Mouse (Mus musculus): ENCODE measurements around the gene Bpifb2. TPM values are rescaled to one million over a fixed set of nuclear protein-coding genes. Genes with fewer than 3 reads are reported as not detected.
"Not testable (repeated sequence)": the region's sequence is repeated elsewhere in the genome, so short reads cannot be mapped to it uniquely, and the experiment has no call there.

The Bpifb2 gene
- polyA plus RNA-seq (2015; fragmentation: Nextera tagmentation; extraction: Ambion mirVana): not detected in 2 replicates

- WGBS: 65% methylated on average over 9 of the region's 9 CpGs
- H3K4me3 ChIP-seq (replicated peaks): no peak within 1 kb of the TSS
- H3K9me3 ChIP-seq (replicated peaks): no peaks in the 10 kb centered on the region
- no peak within 1 kb of the TSS for H3K4me2 ChIP-seq
- H3K36me3 ChIP-seq: no peaks in the 10 kb centered on the region
- no peaks in the 10 kb centered on the region for H3K27me3 ChIP-seq
- ATAC-seq (replicated peaks; ENCODE audit: low FRiP score): no peak
- H3K27ac ChIP-seq: no peak within 1 kb of the TSS
- H3K9ac ChIP-seq: no peak within 1 kb of the TSS
- no peaks in the 10 kb centered on the region for H3K4me1 ChIP-seq
These were observed at the start of gene Bpifb2 for GRCm38 (mm10) chr2:153874745-153875144. Bpifb2 (plus strand) TSS chr2:153875045.

- H3K4me3 ChIP-seq (replicated peaks); H3K4me1 ChIP-seq; H3K9me3 ChIP-seq (replicated peaks); H3K36me3 ChIP-seq; H3K27me3 ChIP-seq; H3K27ac ChIP-seq; H3K9ac ChIP-seq; ATAC-seq (replicated peaks; ENCODE audit: low FRiP score); H3K4me2 ChIP-seq: not testable (repeated sequence)
- 72% methylated on average over 32 of the region's 32 CpGs for WGBS
These were observed 48.9 kb upstream of the Bpifb2 start for GRCm38 (mm10) chr2:153825900-153826299.

GRCm38 (mm10) chr2:153827171-153827830 is 47.5 kb upstream of the Bpifb2 start:
- Histone ChIP-seq H3K27me3 (no peaks in the 10 kb centered on the region), H3K27ac (no peak overlapping the region), H3K9me3 (replicated peaks) (no peaks in the 10 kb centered on the region), H3K4me2 (no peak overlapping the region), H3K9ac (no peak overlapping the region), H3K4me1 (no peaks in the 10 kb centered on the region), H3K4me3 (replicated peaks) (no peak overlapping the region), H3K36me3 (no peaks in the 10 kb centered on the region)
- 77% methylated on average over 8 of the region's 8 CpGs for WGBS
- ATAC-seq (replicated peaks; ENCODE audit: low FRiP score): no peak

GRCm38 (mm10) chr2:153828704-153829103 is 46.1 kb upstream of the Bpifb2 start:
- Histone ChIP-seq H3K9me3 (replicated peaks) (no peaks in the 10 kb centered on the region), H3K36me3 (no peaks in the 10 kb centered on the region), H3K4me3 (replicated peaks) (no peak overlapping the region), H3K9ac (no peak overlapping the region), H3K27me3 (no peaks in the 10 kb centered on the region), H3K27ac (no peak overlapping the region), H3K4me2 (no peak overlapping the region), H3K4me1 (no peaks in the 10 kb centered on the region)
- ATAC-seq (replicated peaks; ENCODE audit: low FRiP score): no peak
- WGBS: 83% methylated on average over 7 of the region's 7 CpGs

- H3K27ac ChIP-seq: no peak overlapping the region
- no peaks in the 10 kb centered on the region for H3K4me1 ChIP-seq
- no peaks in the 10 kb centered on the region for H3K36me3 ChIP-seq
- no peak overlapping the region for H3K4me2 ChIP-seq
- no peaks in the 10 kb centered on the region for H3K27me3 ChIP-seq
- 91% methylated on average over 8 of the region's 8 CpGs for WGBS
- H3K4me3 ChIP-seq (replicated peaks): no peak overlapping the region
- no peak for ATAC-seq (replicated peaks; ENCODE audit: low FRiP score)
- no peak overlapping the region for H3K9ac ChIP-seq
- H3K9me3 ChIP-seq (replicated peaks): no peaks in the 10 kb centered on the region
These were observed 41.6 kb upstream of the Bpifb2 start for GRCm38 (mm10) chr2:153833291-153833690.

- H3K27ac ChIP-seq: no peak overlapping the region
- H3K4me2 ChIP-seq: no peak overlapping the region
- no peak overlapping the region for H3K9ac ChIP-seq
- no peaks in the 10 kb centered on the region for H3K36me3 ChIP-seq
- no peaks in the 10 kb centered on the region for H3K9me3 ChIP-seq (replicated peaks)
- H3K4me1 ChIP-seq: no peaks in the 10 kb centered on the region
- H3K27me3 ChIP-seq: no peaks in the 10 kb centered on the region
- no peak overlapping the region for H3K4me3 ChIP-seq (replicated peaks)
- ATAC-seq (replicated peaks; ENCODE audit: low FRiP score): no peak
- 85% methylated on average over 8 of the region's 8 CpGs for WGBS
These were observed 32.0 kb upstream of the Bpifb2 start for GRCm38 (mm10) chr2:153842854-153843253.

- H3K4me1 ChIP-seq: no peaks in the 10 kb centered on the region
- H3K27ac ChIP-seq: no peak overlapping the region
- no peaks in the 10 kb centered on the region for H3K36me3 ChIP-seq
- H3K9me3 ChIP-seq (replicated peaks): no peaks in the 10 kb centered on the region
- no peak overlapping the region for H3K4me3 ChIP-seq (replicated peaks)
- H3K4me2 ChIP-seq: no peak overlapping the region
- WGBS: 52% methylated on average over 3 of the region's 3 CpGs
- ATAC-seq (replicated peaks; ENCODE audit: low FRiP score): no peak
- no peak overlapping the region for H3K9ac ChIP-seq
- no peaks in the 10 kb centered on the region for H3K27me3 ChIP-seq
These were observed 26.5 kb upstream of the Bpifb2 start for GRCm38 (mm10) chr2:153848389-153848788.

- Histone ChIP-seq H3K36me3 (no peaks in the 10 kb centered on the region), H3K9ac (no peak overlapping the region), H3K27ac (no peak overlapping the region), H3K4me3 (replicated peaks) (no peak overlapping the region), H3K27me3 (no peaks in the 10 kb centered on the region), H3K9me3 (replicated peaks) (no peaks in the 10 kb centered on the region), H3K4me2 (no peak overlapping the region), H3K4me1 (no peaks in the 10 kb centered on the region)
- WGBS: 83% methylated on average over 6 of the region's 6 CpGs
- no peak for ATAC-seq (replicated peaks; ENCODE audit: low FRiP score)
These were observed 24.4 kb upstream of the Bpifb2 start for GRCm38 (mm10) chr2:153850351-153851029.

GRCm38 (mm10) chr2:153851030-153851360 is 23.9 kb upstream of the Bpifb2 start:
- Histone ChIP-seq H3K36me3 (no peaks in the 10 kb centered on the region), H3K4me1 (no peaks in the 10 kb centered on the region), H3K9ac (no peak overlapping the region), H3K4me2 (no peak overlapping the region), H3K9me3 (replicated peaks) (no peaks in the 10 kb centered on the region), H3K27me3 (no peaks in the 10 kb centered on the region), H3K4me3 (replicated peaks) (no peak overlapping the region), H3K27ac (no peak overlapping the region)
- no peak for ATAC-seq (replicated peaks; ENCODE audit: low FRiP score)
- 42% methylated on average over 4 of the region's 4 CpGs for WGBS

- 39% methylated on average over 5 of the region's 5 CpGs for WGBS
- H3K4me3 ChIP-seq (replicated peaks): no peak overlapping the region
- H3K9me3 ChIP-seq (replicated peaks): no peaks in the 10 kb centered on the region
- no peak for ATAC-seq (replicated peaks; ENCODE audit: low FRiP score)
- no peak overlapping the region for H3K9ac ChIP-seq
- no peaks in the 10 kb centered on the region for H3K36me3 ChIP-seq
- H3K4me2 ChIP-seq: no peak overlapping the region
- H3K4me1 ChIP-seq: no peaks in the 10 kb centered on the region
- H3K27me3 ChIP-seq: no peaks in the 10 kb centered on the region
- no peak overlapping the region for H3K27ac ChIP-seq
These were observed 21.3 kb upstream of the Bpifb2 start for GRCm38 (mm10) chr2:153853544-153853943.

GRCm38 (mm10) chr2:153859581-153859980 is 15.3 kb upstream of the Bpifb2 start:
- no peak overlapping the region for H3K4me3 ChIP-seq (replicated peaks)
- no peaks in the 10 kb centered on the region for H3K4me1 ChIP-seq
- no peaks in the 10 kb centered on the region for H3K9me3 ChIP-seq (replicated peaks)
- H3K9ac ChIP-seq: no peak overlapping the region
- H3K4me2 ChIP-seq: no peak overlapping the region
- no peaks in the 10 kb centered on the region for H3K36me3 ChIP-seq
- 79% methylated on average over 2 of the region's 2 CpGs for WGBS
- H3K27me3 ChIP-seq: no peaks in the 10 kb centered on the region
- H3K27ac ChIP-seq: no peak overlapping the region
- no peak for ATAC-seq (replicated peaks; ENCODE audit: low FRiP score)

GRCm38 (mm10) chr2:153860315-153860714 is 14.5 kb upstream of the Bpifb2 start:
- no peak overlapping the region for H3K4me2 ChIP-seq

GRCm38 (mm10) chr2:153860715-153861114 is 14.1 kb upstream of the Bpifb2 start:
- Histone ChIP-seq H3K4me1 (no peaks in the 10 kb centered on the region), H3K4me2 (no peak overlapping the region), H3K27ac (no peak overlapping the region), H3K4me3 (replicated peaks) (no peak overlapping the region), H3K9ac (no peak overlapping the region), H3K27me3 (no peaks in the 10 kb centered on the region), H3K36me3 (no peaks in the 10 kb centered on the region), H3K9me3 (replicated peaks) (no peaks in the 10 kb centered on the region)
- ATAC-seq (replicated peaks; ENCODE audit: low FRiP score): no peak
- 52% methylated on average over 3 of the region's 3 CpGs for WGBS

More at GRCm38 (mm10) chr2:153860315-153860714, 14.5 kb upstream of the Bpifb2 start:
- Histone ChIP-seq H3K36me3 (no peaks in the 10 kb centered on the region), H3K4me3 (replicated peaks) (no peak overlapping the region), H3K27ac (no peak overlapping the region), H3K27me3 (no peaks in the 10 kb centered on the region), H3K9ac (no peak overlapping the region), H3K9me3 (replicated peaks) (no peaks in the 10 kb centered on the region), H3K4me1 (no peaks in the 10 kb centered on the region)
- WGBS: 78% methylated on average over 11 of the region's 11 CpGs
- ATAC-seq (replicated peaks; ENCODE audit: low FRiP score): no peak
